Mouse (Mus musculus) urinary bladder, postnatal 14 days (tissue): ENCODE measurements at regions not wholly inside any gene's neighbourhood (a gene's known extent, or its start where the extent isn't known, plus 50 kb on each side); places are given as distances from the start of the nearest gene placed in this dataset.

Experiments
- DNase-seq: peaks from one replicate; pipeline ENCODE4 v3.0.0; 2021; ENCODE audit warnings: low spot score

- DNase-seq = no peak
These were observed 310.1 kb downstream of the Irx1 start for GRCm38 (mm10) chr13:71653212-71653938.

GRCm38 (mm10) chr13:71649876-71650275 lies 313.6 kb downstream of the Irx1 start:
- DNase-seq = no peak

- DNase-seq = peak; percentile 58
These were observed 314.5 kb downstream of the Irx1 start for GRCm38 (mm10) chr13:71649031-71649430.

- no peak for DNase-seq
These were observed 332.1 kb downstream of the Irx1 start for GRCm38 (mm10) chr13:71631447-71631846.

GRCm38 (mm10) chr13:71617198-71617597 lies 346.3 kb downstream of the Irx1 start:
- DNase-seq = no peak

- DNase-seq = no peak
These were observed 350.9 kb downstream of the Irx1 start for GRCm38 (mm10) chr13:71612393-71613179.

- DNase-seq = no peak
These were observed 381.0 kb downstream of the Irx1 start for GRCm38 (mm10) chr13:71582486-71582885.

- no peak for DNase-seq
These were observed 397.6 kb downstream of the Irx1 start for GRCm38 (mm10) chr13:71565895-71566294.

- DNase-seq = no peak
These were observed 398.1 kb downstream of the Irx1 start for GRCm38 (mm10) chr13:71565388-71565787.

GRCm38 (mm10) chr13:71558477-71559215 lies 404.9 kb downstream of the Irx1 start:
- no peak for DNase-seq

GRCm38 (mm10) chr13:71555471-71555870 lies 408.1 kb downstream of the Irx1 start:
- no peak for DNase-seq

GRCm38 (mm10) chr13:71550109-71550508 lies 413.4 kb downstream of the Irx1 start:
- DNase-seq = no peak

GRCm38 (mm10) chr13:71549206-71549831 lies 414.2 kb downstream of the Irx1 start:
- no peak for DNase-seq

GRCm38 (mm10) chr13:71538226-71538625 lies 425.3 kb downstream of the Irx1 start:
- no peak for DNase-seq

- no peak for DNase-seq
These were observed 430.6 kb downstream of the Irx1 start for GRCm38 (mm10) chr13:71532796-71533351.

- no peak for DNase-seq
These were observed 434.0 kb downstream of the Irx1 start for GRCm38 (mm10) chr13:71529397-71530122.

- DNase-seq = no peak
These were observed 445.7 kb downstream of the Irx1 start for GRCm38 (mm10) chr13:71517776-71518175.

- no peak for DNase-seq
These were observed 450.3 kb downstream of the Irx1 start for GRCm38 (mm10) chr13:71513204-71513603.

GRCm38 (mm10) chr13:71507956-71508401 lies 455.5 kb downstream of the Irx1 start:
- no peak for DNase-seq

- DNase-seq = no peak
These were observed 456.0 kb downstream of the Irx1 start for GRCm38 (mm10) chr13:71507421-71507931.

GRCm38 (mm10) chr13:71506777-71507176 lies 456.7 kb downstream of the Irx1 start:
- DNase-seq = no peak
